ENCODE assay signal across 14 mouse cellular contexts in genomic region chr8:91118131-91118530, GRCm38 (mm10). TPM values are rescaled to one million over a fixed set of nuclear protein-coding genes. Genes with fewer than 3 reads are reported as not detected.
DNase-seq lines count a peak whose midpoint lies in the region; TF ChIP-seq lines count a peak whose summit lies in the region.
"Had no signal": no experiment of that assay in that cellular context is flagged by ENCODE, and none has a peak within 500 bp of the region (broad histone marks: within the 10 kb centered on the region; RNA-seq: fewer than 3 reads in every experiment).

No protein-coding gene starts in this region.

- no peaks in the 10 kb centered on the region for H3K9me3 ChIP-seq in ES-Bruce4 (replicated peaks; ENCODE audit: control insufficient read depth, insufficient read depth, low read length, poor library complexity, severe bottlenecking)
- H3K9me3 ChIP-seq: embryonic facial prominence, embryonic 15.5 days; liver, embryonic 13.5 days; neural tube, embryonic 12.5 days; stomach, embryonic 15.5 days had no signal

- peak; percentile 40 for TF ChIP-seq CTCF in ES-Bruce4 (IDR thresholded peaks at IDR 0.05; ENCODE audit: low read depth, low read length)
- peak; percentile 41; the same call in 1 of the 2 replicates for TF ChIP-seq CTCF in embryonic fibroblast, embryonic 13.5 days (IDR thresholded peaks at IDR 0.05; ENCODE audit: borderline replicate concordance, insufficient read depth, low read length)

- no peak for TF ChIP-seq POLR2A in ES-Bruce4 (IDR thresholded peaks at IDR 0.05; ENCODE audit: insufficient read depth, low read length)
- no peak for TF ChIP-seq POLR2A in embryonic fibroblast, embryonic 13.5 days (IDR thresholded peaks at IDR 0.05; ENCODE audit: low read depth, low read length)

- no peaks in the 10 kb centered on the region for H3K27me3 ChIP-seq in ES-Bruce4 (ENCODE audit: control insufficient read depth, insufficient read depth, low read length, poor library complexity, severe bottlenecking)
- H3K27me3 ChIP-seq: embryonic facial prominence, embryonic 15.5 days; liver, embryonic 13.5 days; neural tube, embryonic 12.5 days; stomach, embryonic 15.5 days had no signal

- H3K9ac ChIP-seq in ES-Bruce4 (ENCODE audit: low read depth, poor library complexity, severe bottlenecking): no peak overlapping the region
- H3K9ac ChIP-seq: embryonic facial prominence, embryonic 15.5 days; liver, embryonic 13.5 days; neural tube, embryonic 12.5 days; stomach, embryonic 15.5 days had no signal

- H3K36me3 ChIP-seq in ES-Bruce4 (ENCODE audit: control insufficient read depth, insufficient read depth, low read length, poor library complexity, severe bottlenecking): peaks cover 42% of the 10 kb centered on the region

- H3K4me1 ChIP-seq in ES-Bruce4 (ENCODE audit: control insufficient read depth, insufficient read depth, low read length): no peaks in the 10 kb centered on the region
- H3K4me1 ChIP-seq in embryonic fibroblast, embryonic 13.5 days (ENCODE audit: control insufficient read depth, insufficient read depth, low read length): no peaks in the 10 kb centered on the region
- H3K4me1 ChIP-seq: embryonic facial prominence, embryonic 15.5 days; liver, embryonic 13.5 days; neural tube, embryonic 12.5 days; stomach, embryonic 15.5 days had no signal

- H3K4me3 ChIP-seq in ES-Bruce4 (ENCODE audit: low read depth, low read length): no peak overlapping the region
- H3K4me3 ChIP-seq in embryonic fibroblast, embryonic 13.5 days (ENCODE audit: insufficient read depth, low read length): no peak overlapping the region
- H3K4me3 ChIP-seq: embryonic facial prominence, embryonic 15.5 days; liver, embryonic 13.5 days; neural tube, embryonic 12.5 days; stomach, embryonic 15.5 days had no signal

- no peak overlapping the region for H3K27ac ChIP-seq in ES-Bruce4 (ENCODE audit: insufficient read depth, low read length)
- no peak overlapping the region for H3K27ac ChIP-seq in embryonic fibroblast, embryonic 13.5 days (ENCODE audit: insufficient read depth, low read length)
- H3K27ac ChIP-seq: embryonic facial prominence, embryonic 15.5 days; liver, embryonic 13.5 days; neural tube, embryonic 12.5 days; stomach, embryonic 15.5 days had no signal

- DNase-seq in kidney, postnatal 25 days: peak; percentile 36 to 40
- DNase-seq in kidney, adult 11 months: no peak
- peak; percentile 58 for DNase-seq in A20 (ENCODE audit: low read depth, low spot score)
- DNase-seq in natural killer cell, adult 2 months (ENCODE audit: low spot score in 2 of 2): no peak
- no peak for DNase-seq in cerebellum, adult 11 months
- no peak for DNase-seq in cerebellum, postnatal 4 days (ENCODE audit: low spot score in 2 of 2)
- DNase-seq: heart, adult 11 months; kidney, postnatal 14 days; liver, embryonic 13.5 days had no signal

- no peak for TF ChIP-seq EP300 in ES-Bruce4 (IDR thresholded peaks at IDR 0.05; ENCODE audit: insufficient read depth, low read depth, low read length)

RNA-seq across cellular contexts. Expression of gene Rbl2, which starts 48.3 kb away (rescaled TPM):
- polyA plus RNA-seq in ES-Bruce4 (2011; ENCODE audit: insufficient read depth, insufficient read length, low read depth, missing spikeins): 7.3 and 11.4 TPM in 2 replicates
- 23.2 and 24.7 TPM in 2 replicates for polyA plus RNA-seq in embryonic fibroblast, embryonic 13.5 days (2011; ENCODE audit: insufficient read length, low read depth, missing spikeins)

Comparison
In these comparisons a context has a peak if more than half of its experiments do, and no peak if none do; other contexts are left out.
1. DNase-seq: peak in kidney, postnatal 25 days (2 of 2) and A20 (single experiment); none in kidney, adult 11 months (single experiment), natural killer cell, adult 2 months (0 of 2), cerebellum, adult 11 months (single experiment) and cerebellum, postnatal 4 days (0 of 2).